Mouse (Mus musculus) cortical plate, adult 2 months (tissue): Measurements from ENCODE around the gene Arid1b.

Experiments
- CTCF ChIP-seq: fragments of 200-500 bp; IDR thresholded peaks from 2 replicates; pipeline ENCODE4 v1.5.1; 2011; ENCODE audit warnings: mild to moderate bottlenecking, control low read depth, low read length; ENCODE audit not compliant: insufficient read depth; ENCODE audit errors: extremely low read depth
- POLR2A ChIP-seq: fragments of 200-500 bp; IDR thresholded peaks from 2 replicates; pipeline ENCODE4 v1.6.1; 2011; ENCODE audit warnings: mild to moderate bottlenecking, low read length, control low read depth; ENCODE audit not compliant: insufficient read depth; ENCODE audit errors: extremely low read depth

DNA sequence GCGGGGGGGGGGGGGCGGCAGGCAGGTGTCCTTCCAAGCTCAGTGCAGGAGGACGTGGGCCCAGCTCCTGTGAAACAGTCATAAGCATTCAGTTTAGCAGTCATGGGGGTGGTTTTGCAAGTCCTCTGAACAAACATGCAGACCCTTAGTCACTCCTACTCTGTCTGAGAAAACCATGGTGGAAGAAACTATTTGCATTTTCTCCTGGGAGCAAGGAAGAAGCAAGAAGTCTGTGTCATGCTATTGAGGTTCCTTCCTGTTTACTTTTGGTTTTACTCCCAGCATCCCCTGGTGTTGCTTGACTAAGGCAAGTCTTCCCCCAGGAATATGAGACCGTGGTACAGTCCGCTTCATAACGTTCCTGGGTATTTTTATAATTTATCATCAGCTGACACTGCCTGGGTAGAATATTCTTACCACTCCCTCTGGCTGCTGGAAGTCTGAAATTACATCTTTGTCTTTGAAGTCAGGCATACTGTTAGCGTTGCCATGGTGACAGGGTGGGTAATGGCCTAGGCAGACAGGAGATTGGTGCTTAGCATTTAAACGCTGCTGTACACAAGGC lies 144.6 kb downstream of the Arid1b start:
- 0 out of 2 replicates have a peak, but pooled peaks have one; percentile 16 for TF ChIP-seq CTCF
- no peak for TF ChIP-seq POLR2A
